Mouse (Mus musculus) neural tube, embryonic 15.5 days (tissue): ENCODE measurements around the gene Npy4r. TPM values are rescaled to one million over a fixed set of nuclear protein-coding genes. Genes with fewer than 3 reads are reported as not detected.

Experiments
- ATAC-seq: fragments of 200-750 bp; cut with Nextera tagmentation; 2 replicates; pipeline ENCODE4 v1.8.0; 2017; ENCODE audit warnings: mild to moderate bottlenecking, moderate TSS enrichment, moderate library complexity; ENCODE audit not compliant: low FRiP score
- H3K27ac ChIP-seq: fragments of 300-500 bp; sonication (generic); replicated peaks from 2 replicates; pipeline ENCODE4 v1.5.1; 2015; ENCODE audit warnings: mild to moderate bottlenecking, inconsistent platforms
- H3K27me3 ChIP-seq: fragments of 300-500 bp; sonication (generic); replicated peaks from 2 replicates; pipeline ENCODE4 v1.6.1; 2015; ENCODE audit warnings: inconsistent platforms
- H3K36me3 ChIP-seq: fragments of 300-500 bp; sonication (generic); 2 replicates; pipeline ENCODE4 v1.6.1; 2015; ENCODE audit warnings: inconsistent platforms
- H3K4me1 ChIP-seq: fragments of 300-500 bp; sonication (generic); 2 replicates; pipeline ENCODE4 v1.6.1; 2015; ENCODE audit warnings: inconsistent platforms
- H3K4me2 ChIP-seq: fragments of 300-500 bp; sonication (generic); 2 replicates; pipeline ENCODE4 v1.6.1; 2015; ENCODE audit warnings: inconsistent platforms, mild to moderate bottlenecking, moderate library complexity
- H3K4me3 ChIP-seq: fragments of 300-500 bp; sonication (generic); replicated peaks from 2 replicates; pipeline ENCODE4 v1.5.1; 2015; ENCODE audit warnings: mild to moderate bottlenecking, inconsistent platforms
- H3K9ac ChIP-seq: fragments of 300-500 bp; sonication (generic); replicated peaks from 2 replicates; pipeline ENCODE4 v1.6.1; 2015; ENCODE audit warnings: mild to moderate bottlenecking, inconsistent platforms
- H3K9me3 ChIP-seq: fragments of 300-500 bp; sonication (generic); replicated peaks from 2 replicates; pipeline ENCODE4 v1.6.1; 2016; ENCODE audit warnings: inconsistent platforms
- WGBS: fragments of 180-500 bp; shearing (Covaris S2); methylation state at CpG from one replicate; pipeline ENCODE4 v1.1.7; 2015; ENCODE audit warnings: mixed read lengths; 5-methylcytosine and 5-hydroxymethylcytosine counted together
- polyA plus RNA-seq: library from polyadenylated mRNA; unstranded; fragments of >200 nt; fragmentation: Nextera tagmentation; extraction: Ambion mirVana; gene quantifications from 2 replicates; pipeline ENCODE4 v1.2.1, GENCODE M21; 2015

Gene Npy4r
- polyA plus RNA-seq, 1 experiment from 2014 or later = 0.17 TPM

GRCm38 (mm10) chr14:34154601-34155337, 2.5 kb upstream of the Npy4r start:
- no peak overlapping the region for H3K9ac ChIP-seq
- 62% methylated on average over 9 of the region's 9 CpGs for WGBS

GRCm38 (mm10) chr14:34142915-34143314, 9.4 kb downstream of the Npy4r start:
- no peak overlapping the region for H3K4me3 ChIP-seq
- no peaks in the 10 kb centered on the region for H3K36me3 ChIP-seq
- no peak overlapping the region for H3K4me2 ChIP-seq
- H3K9ac ChIP-seq = no peak overlapping the region
- ATAC-seq = no peak
- no peaks in the 10 kb centered on the region for H3K27me3 ChIP-seq
- no peaks in the 10 kb centered on the region for H3K4me1 ChIP-seq
- no peaks in the 10 kb centered on the region for H3K9me3 ChIP-seq
- 91% methylated on average over 10 of the region's 10 CpGs for WGBS
- H3K27ac ChIP-seq = no peak overlapping the region

More at GRCm38 (mm10) chr14:34154601-34155337, 2.5 kb upstream of the Npy4r start:
- no peaks in the 10 kb centered on the region for H3K36me3 ChIP-seq
- no peak overlapping the region for H3K4me3 ChIP-seq
- peaks cover 7% of the 10 kb centered on the region for H3K4me1 ChIP-seq
- no peak overlapping the region for H3K4me2 ChIP-seq
- no peaks in the 10 kb centered on the region for H3K9me3 ChIP-seq
- H3K27me3 ChIP-seq = no peaks in the 10 kb centered on the region; the same call in 1 of the 2 replicates
- ATAC-seq = peak; percentile 71; the same call in 1 of the 2 replicates
- H3K27ac ChIP-seq = no peak overlapping the region

- no peaks in the 10 kb centered on the region for H3K9me3 ChIP-seq
- ATAC-seq = no peak
- 89% methylated on average over 1 of the region's 1 CpGs for WGBS
- no peaks in the 10 kb centered on the region for H3K36me3 ChIP-seq
- no peaks in the 10 kb centered on the region for H3K27me3 ChIP-seq
- no peak overlapping the region for H3K27ac ChIP-seq
- no peak overlapping the region for H3K4me3 ChIP-seq
- H3K4me1 ChIP-seq = no peaks in the 10 kb centered on the region
- no peak overlapping the region for H3K9ac ChIP-seq
- no peak overlapping the region for H3K4me2 ChIP-seq
Measured at GRCm38 (mm10) chr14:34142316-34142715, 10.0 kb downstream of the Npy4r start.

GRCm38 (mm10) chr14:34139671-34140664, 12.3 kb downstream of the Npy4r start:
- H3K4me2 ChIP-seq = no peak overlapping the region
- H3K36me3 ChIP-seq = no peaks in the 10 kb centered on the region
- H3K4me3 ChIP-seq = no peak overlapping the region
- no peak overlapping the region for H3K9ac ChIP-seq
- no peaks in the 10 kb centered on the region for H3K27me3 ChIP-seq
- no peaks in the 10 kb centered on the region for H3K4me1 ChIP-seq
- WGBS = 74% methylated on average over 15 of the region's 15 CpGs
- ATAC-seq = no peak
- no peak overlapping the region for H3K27ac ChIP-seq
- H3K9me3 ChIP-seq = no peaks in the 10 kb centered on the region

GRCm38 (mm10) chr14:34135391-34135790, 16.9 kb downstream of the Npy4r start:
- no peaks in the 10 kb centered on the region for H3K4me1 ChIP-seq
- ATAC-seq = no peak
- no peaks in the 10 kb centered on the region for H3K9me3 ChIP-seq

GRCm38 (mm10) chr14:34131216-34131615, 21.1 kb downstream of the Npy4r start:
- Histone ChIP-seq H3K4me3 (no peak overlapping the region), H3K4me1 (no peaks in the 10 kb centered on the region), H3K9ac (no peak overlapping the region), H3K27me3 (no peaks in the 10 kb centered on the region), H3K36me3 (no peaks in the 10 kb centered on the region), H3K27ac (no peak overlapping the region), H3K9me3 (no peaks in the 10 kb centered on the region), H3K4me2 (no peak overlapping the region)
- ATAC-seq = no peak
- 55% methylated on average over 6 of the region's 6 CpGs for WGBS

More at GRCm38 (mm10) chr14:34135391-34135790, 16.9 kb downstream of the Npy4r start:
- Histone ChIP-seq H3K27me3 (no peaks in the 10 kb centered on the region), H3K4me3 (no peak overlapping the region), H3K9ac (no peak overlapping the region), H3K4me2 (no peak overlapping the region), H3K36me3 (no peaks in the 10 kb centered on the region), H3K27ac (no peak overlapping the region)

- 97% methylated on average over 4 of the region's 4 CpGs for WGBS
- no peak overlapping the region for H3K27ac ChIP-seq
- no peak overlapping the region for H3K4me2 ChIP-seq
- no peak overlapping the region for H3K4me3 ChIP-seq
- no peak for ATAC-seq
- H3K4me1 ChIP-seq = 0 out of 2 replicates have a peak, but pooled peaks cover 4% of the 10 kb centered on the region
- no peaks in the 10 kb centered on the region for H3K36me3 ChIP-seq
- no peak overlapping the region for H3K9ac ChIP-seq
- H3K27me3 ChIP-seq = no peaks in the 10 kb centered on the region
- H3K9me3 ChIP-seq = no peaks in the 10 kb centered on the region
Measured at GRCm38 (mm10) chr14:34121691-34122090, 30.6 kb downstream of the Npy4r start.

- 89% methylated on average over 3 of the region's 3 CpGs for WGBS
- Histone ChIP-seq H3K27ac (no peak overlapping the region), H3K4me1 (0 out of 2 replicates have a peak, but pooled peaks cover 4% of the 10 kb centered on the region), H3K36me3 (no peaks in the 10 kb centered on the region), H3K27me3 (no peaks in the 10 kb centered on the region), H3K9me3 (no peaks in the 10 kb centered on the region), H3K4me3 (no peak overlapping the region), H3K4me2 (no peak overlapping the region), H3K9ac (no peak overlapping the region)
- no peak; the same call in 1 of the 2 replicates for ATAC-seq
Measured at GRCm38 (mm10) chr14:34120923-34121351, 31.4 kb downstream of the Npy4r start.

- Histone ChIP-seq H3K36me3 (no peaks in the 10 kb centered on the region), H3K4me2 (no peak overlapping the region), H3K27me3 (no peaks in the 10 kb centered on the region), H3K27ac (no peak overlapping the region), H3K4me1 (0 out of 2 replicates have a peak, but pooled peaks cover 4% of the 10 kb centered on the region), H3K9ac (no peak overlapping the region), H3K4me3 (no peak overlapping the region), H3K9me3 (no peaks in the 10 kb centered on the region)
- 65% methylated on average over 12 of the region's 12 CpGs for WGBS
- ATAC-seq = no peak; the same call in 1 of the 2 replicates
Measured at GRCm38 (mm10) chr14:34120016-34120910, 32.0 kb downstream of the Npy4r start.

GRCm38 (mm10) chr14:34119046-34119723, 33.1 kb downstream of the Npy4r start:
- H3K27me3 ChIP-seq = no peaks in the 10 kb centered on the region
- WGBS = 82% methylated on average over 7 of the region's 7 CpGs
- no peak for ATAC-seq
- no peak overlapping the region for H3K4me2 ChIP-seq
- H3K9me3 ChIP-seq = no peaks in the 10 kb centered on the region
- H3K9ac ChIP-seq = no peak overlapping the region
- no peaks in the 10 kb centered on the region for H3K36me3 ChIP-seq
- H3K27ac ChIP-seq = no peak overlapping the region
- 0 out of 2 replicates have a peak, but pooled peaks cover 4% of the 10 kb centered on the region for H3K4me1 ChIP-seq
- no peak overlapping the region for H3K4me3 ChIP-seq
